Mouse (Mus musculus) lung, postnatal 0 days (tissue): ENCODE data around the gene Gm21958.

Experiments used
- CTCF ChIP-seq: IDR thresholded peaks from 2 replicates; pipeline ENCODE4 v1.5.1; 2016; ENCODE audit warnings: antibody characterized with exemption, mild to moderate bottlenecking
- EP300 ChIP-seq: IDR thresholded peaks from 2 replicates; pipeline ENCODE4 v1.6.1; 2016; ENCODE audit warnings: antibody characterized with exemption, mild to moderate bottlenecking, control low read depth

DNA sequence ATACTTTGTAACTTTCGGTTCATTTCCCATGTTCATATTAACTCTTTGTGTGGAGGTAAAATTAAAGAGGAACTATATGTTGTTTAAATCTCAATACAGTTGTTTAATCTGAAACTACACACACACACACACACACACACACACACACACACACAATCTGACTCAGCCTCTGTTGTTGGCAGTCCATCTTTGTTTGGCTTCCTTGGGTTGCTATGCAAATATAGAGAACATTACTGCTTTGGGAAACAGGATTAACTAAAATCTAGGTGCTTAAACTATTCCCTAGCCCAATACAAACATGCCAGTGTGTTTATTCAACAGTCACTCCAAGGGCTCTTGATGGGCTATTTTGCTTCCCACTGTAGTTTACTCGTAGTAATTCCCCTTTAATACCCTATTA lies 26.9 kb downstream of the Gm21958 start:
- TF ChIP-seq CTCF, result no peak
- TF ChIP-seq EP300, result no peak
